Mouse (Mus musculus): ENCODE results near the gene Arf1. TPM values are rescaled to one million over a fixed set of nuclear protein-coding genes. Genes with fewer than 3 reads are reported as not detected.
"Not testable (repeated sequence)": the region's sequence is repeated elsewhere in the genome, so short reads cannot be mapped to it uniquely, and the experiment has no call there.

The Arf1 gene
- total RNA-seq, 1 experiment, result 347 TPM

DNA sequence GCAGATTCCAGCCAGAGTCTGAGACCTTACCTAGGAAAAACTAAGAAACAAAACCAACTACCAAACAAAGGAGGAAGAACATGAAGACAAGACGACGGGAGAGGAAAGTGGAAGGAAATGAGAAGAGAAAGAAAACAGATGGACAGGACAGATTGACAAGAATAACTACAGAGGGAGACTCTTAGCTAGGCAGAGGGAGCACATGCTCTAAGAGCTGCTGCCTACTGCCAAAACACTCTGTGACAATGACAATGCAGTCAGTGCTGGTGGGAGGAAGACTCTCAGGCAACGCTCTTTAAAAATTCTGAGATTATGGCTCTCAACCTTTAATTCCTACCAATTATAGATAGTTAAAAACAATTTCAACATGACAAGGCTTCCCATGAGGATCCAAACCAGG is 11.1 kb downstream of the Arf1 start:
- in situ Hi-C loops (cut with MboI; ENCODE audit: low sequenced_read_pairs in 2 of 2, unreplicated experiment in 2 of 2), result no loop called here

GRCm38 (mm10) chr11:59212892-59213494 is 15.1 kb downstream of the Arf1 start:
- in situ Hi-C loops (cut with MboI; ENCODE audit: low sequenced_read_pairs in 2 of 2, unreplicated experiment in 2 of 2), result no loop called here
- H3K27ac ChIP-seq (ENCODE audit: insufficient read depth, low read depth, low read length, poor library complexity, severe bottlenecking), result no peak overlapping the region
- no peak for TF ChIP-seq HCFC1 (IDR thresholded peaks at IDR 0.05; ENCODE audit: borderline replicate concordance, insufficient read depth, low read length)
- TF ChIP-seq CHD2 (IDR thresholded peaks at IDR 0.05; ENCODE audit: low read depth, low read length), result no peak
- TF ChIP-seq MAFK (IDR thresholded peaks at IDR 0.05; ENCODE audit: insufficient read depth, low read depth, low read length), result no peak
- TF ChIP-seq ZNF384 (IDR thresholded peaks at IDR 0.05; ENCODE audit: low read depth, low read length), result no peak
- no peak for TF ChIP-seq ZC3H11A (IDR thresholded peaks at IDR 0.05; ENCODE audit: borderline replicate concordance, low read depth, low read length)
- H3K4me1 ChIP-seq (ENCODE audit: control insufficient read depth in 2 of 2, insufficient read depth in 2 of 2, low read length in 2 of 2, poor library complexity in 1 of 2), result peaks cover 2 to 15% of the 10 kb centered on the region in 2 experiments; a peak in 2 of 4 replicates
- H3K9ac ChIP-seq (ENCODE audit: insufficient read depth, low read depth, low read length, poor library complexity, severe bottlenecking), result no peak overlapping the region
- no peak overlapping the region for H3K4me3 ChIP-seq (ENCODE audit: insufficient read depth in 1 of 2, low read depth in 1 of 2, low read length in 2 of 2, poor library complexity in 1 of 2, severe bottlenecking in 1 of 2)
- DNase-seq (ENCODE audit: low read depth, low spot score), result no peak
- H3K9me3 ChIP-seq (ENCODE audit: control insufficient read depth, insufficient read depth, low read depth, low read length), result no peaks in the 10 kb centered on the region
- H3K36me3 ChIP-seq (ENCODE audit: control insufficient read depth, insufficient read depth, low read length, poor library complexity, severe bottlenecking), result peaks cover 34% of the 10 kb centered on the region

More for the DNA sequence above, 11.1 kb downstream of the Arf1 start:
- Histone ChIP-seq H3K4me3 (ENCODE audit: insufficient read depth in 1 of 2, low read depth in 1 of 2, low read length in 2 of 2, poor library complexity in 1 of 2, severe bottlenecking in 1 of 2) (no peak overlapping the region), H3K36me3 (ENCODE audit: control insufficient read depth, insufficient read depth, low read length, poor library complexity, severe bottlenecking) (peaks cover 13% of the 10 kb centered on the region), H3K9ac (ENCODE audit: insufficient read depth, low read depth, low read length, poor library complexity, severe bottlenecking) (no peak overlapping the region), H3K27ac (ENCODE audit: insufficient read depth, low read depth, low read length, poor library complexity, severe bottlenecking) (no peak overlapping the region), H3K4me1 (ENCODE audit: control insufficient read depth in 2 of 2, insufficient read depth in 2 of 2, low read length in 2 of 2, poor library complexity in 1 of 2) (peaks cover 4 to 16% of the 10 kb centered on the region in 2 experiments; a peak in 2 of 4 replicates), H3K9me3 (ENCODE audit: control insufficient read depth, insufficient read depth, low read depth, low read length) (no peaks in the 10 kb centered on the region)
- TF ChIP-seq MAFK (IDR thresholded peaks at IDR 0.05; ENCODE audit: insufficient read depth, low read depth, low read length), result no peak
- DNase-seq (ENCODE audit: low read depth, low spot score), result no peak

DNA sequence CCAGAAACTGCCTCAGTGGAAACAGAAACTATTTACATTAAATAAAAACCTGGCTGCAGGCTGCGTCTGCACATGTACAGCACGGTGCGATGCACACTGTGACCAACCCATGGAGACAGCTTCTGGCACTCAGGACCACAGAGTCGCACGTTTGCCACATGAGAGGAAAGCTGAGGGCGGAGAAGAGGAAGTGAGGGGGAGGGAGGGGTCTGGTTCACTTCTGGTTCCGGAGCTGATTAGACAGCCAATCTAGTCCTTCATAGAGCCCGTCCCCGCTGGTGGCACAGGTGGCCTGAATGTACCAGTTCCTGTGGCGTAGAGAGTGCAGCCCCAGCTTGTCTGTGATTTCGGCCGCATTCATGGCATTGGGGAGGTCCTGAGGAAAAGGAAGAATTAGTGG is 15.8 kb downstream of the Arf1 start:
- in situ Hi-C loops (cut with MboI; ENCODE audit: low sequenced_read_pairs in 2 of 2, unreplicated experiment in 2 of 2); DNase-seq (ENCODE audit: low read depth, low spot score); H3K4me3 ChIP-seq (ENCODE audit: insufficient read depth in 1 of 2, low read depth in 1 of 2, low read length in 2 of 2, poor library complexity in 1 of 2, severe bottlenecking in 1 of 2); H3K27ac ChIP-seq (ENCODE audit: insufficient read depth, low read depth, low read length, poor library complexity, severe bottlenecking); H3K9ac ChIP-seq (ENCODE audit: insufficient read depth, low read depth, low read length, poor library complexity, severe bottlenecking); H3K9me3 ChIP-seq (ENCODE audit: control insufficient read depth, insufficient read depth, low read depth, low read length): not testable (repeated sequence)
- peaks cover 32% of the 10 kb centered on the region for H3K36me3 ChIP-seq (ENCODE audit: control insufficient read depth, insufficient read depth, low read length, poor library complexity, severe bottlenecking)
- peaks cover 2 to 11% of the 10 kb centered on the region in 2 experiments; a peak in 2 of 4 replicates for H3K4me1 ChIP-seq (ENCODE audit: control insufficient read depth in 2 of 2, insufficient read depth in 2 of 2, low read length in 2 of 2, poor library complexity in 1 of 2)

DNA sequence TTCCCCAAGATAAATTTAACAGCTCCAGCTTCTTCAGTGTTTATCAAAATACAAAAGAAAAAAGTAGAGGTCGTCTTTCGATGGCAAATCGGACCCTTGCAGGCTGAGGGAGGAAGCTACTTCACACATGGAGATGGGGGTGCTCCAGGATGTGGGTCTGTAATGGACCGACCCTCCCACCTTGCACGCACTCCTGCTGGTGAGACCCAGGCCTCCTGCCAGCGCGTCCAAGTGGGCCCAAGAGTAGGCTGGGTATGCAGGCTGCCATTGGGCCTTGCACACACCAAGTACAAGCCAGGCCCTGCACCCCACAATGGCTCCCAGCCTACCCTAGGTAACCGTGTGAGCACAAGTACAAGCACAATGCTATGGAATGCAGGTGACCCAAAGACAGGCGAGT is 16.5 kb downstream of the Arf1 start:
- H3K36me3 ChIP-seq (ENCODE audit: control insufficient read depth, insufficient read depth, low read length, poor library complexity, severe bottlenecking), result peaks cover 32% of the 10 kb centered on the region
- in situ Hi-C loops (cut with MboI; ENCODE audit: low sequenced_read_pairs in 2 of 2, unreplicated experiment in 2 of 2), result not testable (repeated sequence)

GRCm38 (mm10) chr11:59210020-59210419 is 18.1 kb downstream of the Arf1 start:
- in situ Hi-C loops (cut with MboI; ENCODE audit: low sequenced_read_pairs in 2 of 2, unreplicated experiment in 2 of 2), result no loop called here
- DNase-seq (ENCODE audit: low read depth, low spot score), result no peak
- H3K27ac ChIP-seq (ENCODE audit: insufficient read depth, low read depth, low read length, poor library complexity, severe bottlenecking), result no peak overlapping the region
- H3K4me1 ChIP-seq (ENCODE audit: control insufficient read depth in 2 of 2, insufficient read depth in 2 of 2, low read length in 2 of 2, poor library complexity in 1 of 2), result peaks cover 0 to 2% of the 10 kb centered on the region in 2 experiments; a peak in 1 of 4 replicates
- H3K9ac ChIP-seq (ENCODE audit: insufficient read depth, low read depth, low read length, poor library complexity, severe bottlenecking), result no peak overlapping the region
- no peak overlapping the region for H3K4me3 ChIP-seq (ENCODE audit: insufficient read depth in 1 of 2, low read depth in 1 of 2, low read length in 2 of 2, poor library complexity in 1 of 2, severe bottlenecking in 1 of 2)
- H3K36me3 ChIP-seq (ENCODE audit: control insufficient read depth, insufficient read depth, low read length, poor library complexity, severe bottlenecking), result peaks cover 34% of the 10 kb centered on the region
- TF ChIP-seq MAFK (IDR thresholded peaks at IDR 0.05; ENCODE audit: insufficient read depth, low read depth, low read length) (no peak), ZC3H11A (IDR thresholded peaks at IDR 0.05; ENCODE audit: borderline replicate concordance, low read depth, low read length) (no peak), ZNF384 (IDR thresholded peaks at IDR 0.05; ENCODE audit: low read depth, low read length) (no peak), CHD2 (IDR thresholded peaks at IDR 0.05; ENCODE audit: low read depth, low read length) (no peak), HCFC1 (IDR thresholded peaks at IDR 0.05; ENCODE audit: borderline replicate concordance, insufficient read depth, low read length) (no peak)
- no peaks in the 10 kb centered on the region for H3K9me3 ChIP-seq (ENCODE audit: control insufficient read depth, insufficient read depth, low read depth, low read length)

More for the DNA sequence above, 16.5 kb downstream of the Arf1 start:
- H3K9ac ChIP-seq (ENCODE audit: insufficient read depth, low read depth, low read length, poor library complexity, severe bottlenecking); H3K4me3 ChIP-seq (ENCODE audit: insufficient read depth in 1 of 2, low read depth in 1 of 2, low read length in 2 of 2, poor library complexity in 1 of 2, severe bottlenecking in 1 of 2); DNase-seq (ENCODE audit: low read depth, low spot score); H3K4me1 ChIP-seq (ENCODE audit: control insufficient read depth in 2 of 2, insufficient read depth in 2 of 2, low read length in 2 of 2, poor library complexity in 1 of 2); H3K27ac ChIP-seq (ENCODE audit: insufficient read depth, low read depth, low read length, poor library complexity, severe bottlenecking); H3K9me3 ChIP-seq (ENCODE audit: control insufficient read depth, insufficient read depth, low read depth, low read length): not testable (repeated sequence)
